Mouse (Mus musculus) C2C12 (cell line): ENCODE measurements around the gene Gm28048.

Source experiments
- CEBPB ChIP-seq: IDR thresholded peaks from one replicate; pipeline ENCODE4 v1.6.1; 2011; ENCODE audit warnings: low read depth, mild to moderate bottlenecking, control low read depth, moderate library complexity
- CTCF ChIP-seq: IDR thresholded peaks from one replicate; pipeline ENCODE4 v1.5.1; 2011; ENCODE audit not compliant: control insufficient read depth, insufficient read depth, insufficient read length
- FOSL1 ChIP-seq: IDR thresholded peaks from one replicate; pipeline ENCODE4 v1.8.0; 2011; ENCODE audit warnings: mild to moderate bottlenecking, low read length; ENCODE audit not compliant: poor library complexity, insufficient read depth, severe bottlenecking
- MAX ChIP-seq: IDR thresholded peaks from one replicate; pipeline ENCODE4 v1.6.1; 2011; ENCODE audit warnings: mild to moderate bottlenecking, control low read depth
- MYOD1 ChIP-seq: IDR thresholded peaks from one replicate; pipeline ENCODE4 v1.6.1; 2011; ENCODE audit warnings: low read depth; ENCODE audit not compliant: control insufficient read depth, insufficient read length
- MYOG ChIP-seq: IDR thresholded peaks from one replicate; pipeline ENCODE4 v1.6.1; 2011; ENCODE audit not compliant: control insufficient read depth, insufficient read length; ENCODE audit errors: extremely low read depth
- USF1 ChIP-seq: IDR thresholded peaks from one replicate; pipeline ENCODE4 v1.6.1; 2011; ENCODE audit warnings: low read depth, mild to moderate bottlenecking, control low read depth, moderate library complexity

- TF ChIP-seq CTCF (no peak), USF1 (no peak), MAX (no peak), MYOG (no peak), CEBPB (no peak), MYOD1 (no peak), FOSL1 (no peak)
Measured at GRCm38 (mm10) chr11:23013096-23013495, 31.2 kb upstream of the Gm28048 start.
